Mouse (Mus musculus) lung, embryonic 16.5 days (tissue): ENCODE results near the gene Emc10. TPM values are rescaled to one million over a fixed set of nuclear protein-coding genes. Genes with fewer than 3 reads are reported as not detected.

ENCODE experiments used
- ATAC-seq: fragments of 200-750 bp; cut with Nextera tagmentation; 2 replicates; pipeline ENCODE4 v1.8.0; 2017; ENCODE audit warnings: low read depth, mild to moderate bottlenecking, moderate library complexity
- H3K27ac ChIP-seq: fragments of 300-500 bp; sonication (generic); 2 replicates; pipeline ENCODE4 v1.5.1; 2014; ENCODE audit warnings: mild to moderate bottlenecking, control low read depth, low read length
- H3K27me3 ChIP-seq: fragments of 300-500 bp; sonication (generic); 2 replicates; pipeline ENCODE4 v1.6.1; 2014; ENCODE audit warnings: low read depth, low read length, mixed read lengths; ENCODE audit not compliant: control insufficient read depth, insufficient read depth
- H3K36me3 ChIP-seq: fragments of 300-500 bp; sonication (generic); 2 replicates; pipeline ENCODE4 v1.6.1; 2014; ENCODE audit warnings: low read length; ENCODE audit not compliant: control insufficient read depth, insufficient read depth
- H3K4me1 ChIP-seq: fragments of 300-500 bp; sonication (generic); replicated peaks from 2 replicates; pipeline ENCODE4 v1.6.1; 2014; ENCODE audit warnings: low read length, mixed read lengths; ENCODE audit not compliant: control insufficient read depth, insufficient read depth
- H3K4me2 ChIP-seq: fragments of 300-500 bp; sonication (generic); 2 replicates; pipeline ENCODE4 v1.6.1; 2014; ENCODE audit warnings: low read depth, low read length, control low read depth
- H3K4me3 ChIP-seq: fragments of 300-500 bp; sonication (generic); 2 replicates; pipeline ENCODE4 v1.5.1; 2014; ENCODE audit warnings: mild to moderate bottlenecking, low read length, control low read depth
- H3K9ac ChIP-seq: fragments of 300-500 bp; sonication (generic); 2 replicates; pipeline ENCODE4 v1.6.1; 2014; ENCODE audit warnings: low read length, control low read depth
- H3K9me3 ChIP-seq: fragments of 300-500 bp; sonication (generic); 2 replicates; pipeline ENCODE4 v1.6.1; 2016; ENCODE audit warnings: low read length; ENCODE audit not compliant: control insufficient read depth
- WGBS: fragments of 180-500 bp; shearing (Covaris S2); extraction: QIAGEN DNeasy Blood & Tissue Kit; methylation state at CpG from one replicate; pipeline ENCODE4 v1.1.7; 2014; 5-methylcytosine and 5-hydroxymethylcytosine counted together
- polyA plus RNA-seq: library from polyadenylated mRNA; unstranded; fragments of >200 nt; fragmentation: Nextera tagmentation; extraction: Ambion mirVana; gene quantifications from 2 replicates; pipeline ENCODE4 v1.2.1, GENCODE M21; 2015

The Emc10 gene
- polyA plus RNA-seq, 1 experiment from 2014 or later: 94.0 TPM

- H3K4me1 ChIP-seq: peaks cover 51% of the 10 kb centered on the region
Observed at GRCm38 (mm10) chr7:44468644-44469285, 27.6 kb downstream of the Emc10 start.

GRCm38 (mm10) chr7:44467811-44468411 is 28.4 kb downstream of the Emc10 start, which contains the start of gene Josd2:
Josd2 (plus strand) TSS chr7:44467980.
- peak within 1 kb of the TSS; percentile 93 for H3K4me3 ChIP-seq
- H3K9me3 ChIP-seq: no peaks in the 10 kb centered on the region
- WGBS: under 1% methylated on average over 42 of the region's 42 CpGs
- H3K27me3 ChIP-seq: peaks cover 16% of the 10 kb centered on the region
- peaks cover 46% of the 10 kb centered on the region for H3K4me1 ChIP-seq
- peak within 1 kb of the TSS; percentile 79 for H3K4me2 ChIP-seq
- H3K36me3 ChIP-seq: 0 out of 2 replicates have a peak, but pooled peaks cover 2% of the 10 kb centered on the region
- H3K27ac ChIP-seq: peak within 1 kb of the TSS; percentile 84
- ATAC-seq: peak; percentile 94
- H3K9ac ChIP-seq: peak within 1 kb of the TSS; percentile 89

More at GRCm38 (mm10) chr7:44468644-44469285, 27.6 kb downstream of the Emc10 start:
- Histone ChIP-seq H3K27ac (peak overlapping the region; percentile 13; the same call in 1 of the 2 replicates), H3K9ac (peak overlapping the region; percentile 89), H3K36me3 (0 out of 2 replicates have a peak, but pooled peaks cover 2% of the 10 kb centered on the region), H3K4me2 (peak overlapping the region; percentile 79), H3K9me3 (no peaks in the 10 kb centered on the region), H3K4me3 (peak overlapping the region; percentile 93), H3K27me3 (peaks cover 8% of the 10 kb centered on the region)
- 38% methylated on average over 15 of the region's 15 CpGs for WGBS
- ATAC-seq: no peak

GRCm38 (mm10) chr7:44466888-44467311 is 29.4 kb downstream of the Emc10 start:
- no peak overlapping the region for H3K27ac ChIP-seq
- H3K9ac ChIP-seq: 0 out of 2 replicates have a peak overlapping the region, but pooled peaks have one; percentile 18
- 0 out of 2 replicates have a peak, but pooled peaks cover 2% of the 10 kb centered on the region for H3K36me3 ChIP-seq
- 77% methylated on average over 16 of the region's 16 CpGs for WGBS
- H3K4me2 ChIP-seq: peak overlapping the region; percentile 50; the same call in 1 of the 2 replicates
- ATAC-seq: no peak
- H3K9me3 ChIP-seq: no peaks in the 10 kb centered on the region
- H3K4me3 ChIP-seq: no peak overlapping the region
- H3K4me1 ChIP-seq: peaks cover 36% of the 10 kb centered on the region
- peaks cover 27% of the 10 kb centered on the region for H3K27me3 ChIP-seq

GRCm38 (mm10) chr7:44466006-44466887 is 30.1 kb downstream of the Emc10 start:
- Histone ChIP-seq H3K36me3 (0 out of 2 replicates have a peak, but pooled peaks cover 2% of the 10 kb centered on the region), H3K9ac (no peak overlapping the region), H3K4me1 (peaks cover 29% of the 10 kb centered on the region), H3K27me3 (peaks cover 33% of the 10 kb centered on the region), H3K4me3 (no peak overlapping the region), H3K27ac (no peak overlapping the region), H3K4me2 (no peak overlapping the region), H3K9me3 (no peaks in the 10 kb centered on the region)
- no peak for ATAC-seq
- WGBS: 77% methylated on average over 10 of the region's 10 CpGs

- peaks cover 22% of the 10 kb centered on the region for H3K4me1 ChIP-seq
- no peak within 1 kb of the TSS for H3K4me3 ChIP-seq
- H3K9ac ChIP-seq: no peak within 1 kb of the TSS
- ATAC-seq: no peak
- H3K9me3 ChIP-seq: no peaks in the 10 kb centered on the region
- H3K27ac ChIP-seq: no peak within 1 kb of the TSS
- WGBS: 62% methylated on average over 2 of the region's 2 CpGs
- H3K4me2 ChIP-seq: no peak within 1 kb of the TSS
- 0 out of 2 replicates have a peak, but pooled peaks cover 2% of the 10 kb centered on the region for H3K36me3 ChIP-seq
- peaks cover 44% of the 10 kb centered on the region for H3K27me3 ChIP-seq
Observed at GRCm38 (mm10) chr7:44465111-44465510, 31.2 kb downstream of the Emc10 start, which contains the start of gene Aspdh. Aspdh (plus strand) TSS chr7:44465391.

GRCm38 (mm10) chr7:44464511-44464910 is 31.8 kb downstream of the Emc10 start:
- 0 out of 2 replicates have a peak, but pooled peaks cover 1% of the 10 kb centered on the region for H3K36me3 ChIP-seq
- H3K27ac ChIP-seq: no peak overlapping the region
- no peaks in the 10 kb centered on the region for H3K9me3 ChIP-seq
- H3K27me3 ChIP-seq: peaks cover 47% of the 10 kb centered on the region
- peaks cover 16% of the 10 kb centered on the region for H3K4me1 ChIP-seq
- H3K4me2 ChIP-seq: no peak overlapping the region
- WGBS: 27% methylated on average over 4 of the region's 4 CpGs
- H3K9ac ChIP-seq: no peak overlapping the region
- no peak for ATAC-seq
- H3K4me3 ChIP-seq: no peak overlapping the region

- 89% methylated on average over 10 of the region's 10 CpGs for WGBS
- Histone ChIP-seq H3K9ac (no peak overlapping the region), H3K9me3 (no peaks in the 10 kb centered on the region), H3K4me1 (peaks cover 8% of the 10 kb centered on the region), H3K4me3 (no peak overlapping the region), H3K4me2 (no peak overlapping the region), H3K36me3 (no peaks in the 10 kb centered on the region), H3K27ac (no peak overlapping the region), H3K27me3 (peaks cover 47% of the 10 kb centered on the region)
- ATAC-seq: no peak
Observed at GRCm38 (mm10) chr7:44463556-44464225, 32.6 kb downstream of the Emc10 start.

GRCm38 (mm10) chr7:44463056-44463425 is 33.3 kb downstream of the Emc10 start:
- Histone ChIP-seq H3K27ac (no peak overlapping the region), H3K27me3 (peaks cover 47% of the 10 kb centered on the region), H3K9ac (no peak overlapping the region), H3K9me3 (no peaks in the 10 kb centered on the region), H3K4me3 (no peak overlapping the region; the same call in 1 of the 2 replicates), H3K4me1 (0 out of 2 replicates have a peak, but pooled peaks cover 3% of the 10 kb centered on the region), H3K36me3 (no peaks in the 10 kb centered on the region), H3K4me2 (peak overlapping the region; percentile 39)
- 27% methylated on average over 8 of the region's 8 CpGs for WGBS
- no peak for ATAC-seq
